Mouse (Mus musculus) midbrain, embryonic 13.5 days (tissue): ENCODE data around the gene Hist1h4d. TPM values are rescaled to one million over a fixed set of nuclear protein-coding genes. Genes with fewer than 3 reads are reported as not detected.
"Not testable (repeated sequence)": the region's sequence is repeated elsewhere in the genome, so short reads cannot be mapped to it uniquely, and the experiment has no call there.

ENCODE experiments used
- ATAC-seq: fragments of 200-750 bp; cut with Nextera tagmentation; 2 replicates; pipeline ENCODE4 v1.8.0; 2017; ENCODE audit warnings: mild to moderate bottlenecking, moderate TSS enrichment, moderate library complexity
- H3K27ac ChIP-seq: fragments of 300-500 bp; sonication (generic); 2 replicates; pipeline ENCODE4 v1.5.1; 2015; ENCODE audit warnings: inconsistent platforms, mild to moderate bottlenecking, moderate library complexity
- H3K27me3 ChIP-seq: fragments of 300-500 bp; sonication (generic); 2 replicates; pipeline ENCODE4 v1.6.1; 2015; ENCODE audit warnings: mild to moderate bottlenecking, inconsistent platforms
- H3K36me3 ChIP-seq: fragments of 300-500 bp; sonication (generic); 2 replicates; pipeline ENCODE4 v1.6.1; 2015; ENCODE audit warnings: mild to moderate bottlenecking, inconsistent platforms
- H3K4me1 ChIP-seq: fragments of 300-500 bp; sonication (generic); replicated peaks from 2 replicates; pipeline ENCODE4 v1.6.1; 2015; ENCODE audit warnings: inconsistent platforms
- H3K4me2 ChIP-seq: fragments of 300-500 bp; sonication (generic); replicated peaks from 2 replicates; pipeline ENCODE4 v1.6.1; 2015; ENCODE audit warnings: moderate library complexity, mild to moderate bottlenecking, inconsistent platforms
- H3K4me3 ChIP-seq: fragments of 300-500 bp; sonication (generic); replicated peaks from 2 replicates; pipeline ENCODE4 v1.5.1; 2015; ENCODE audit warnings: mild to moderate bottlenecking, inconsistent platforms
- H3K9ac ChIP-seq: fragments of 300-500 bp; sonication (generic); replicated peaks from 2 replicates; pipeline ENCODE4 v1.6.1; 2015; ENCODE audit warnings: mild to moderate bottlenecking, inconsistent platforms
- H3K9me3 ChIP-seq: fragments of 300-500 bp; sonication (generic); 2 replicates; pipeline ENCODE4 v1.6.1; 2016; ENCODE audit warnings: mild to moderate bottlenecking, inconsistent platforms
- WGBS: fragments of 180-500 bp; shearing (Covaris S2); methylation state at CpG from one replicate; pipeline ENCODE4 v1.1.7; 2015; 5-methylcytosine and 5-hydroxymethylcytosine counted together
- polyA plus RNA-seq: library from polyadenylated mRNA; unstranded; fragments of >200 nt; fragmentation: Nextera tagmentation; extraction: Ambion mirVana; gene quantifications from 2 replicates; pipeline ENCODE4 v1.2.1, GENCODE M21; 2015

Gene Hist1h4d
- polyA plus RNA-seq, 1 experiment from 2014 or later = 84.0 TPM

DNA sequence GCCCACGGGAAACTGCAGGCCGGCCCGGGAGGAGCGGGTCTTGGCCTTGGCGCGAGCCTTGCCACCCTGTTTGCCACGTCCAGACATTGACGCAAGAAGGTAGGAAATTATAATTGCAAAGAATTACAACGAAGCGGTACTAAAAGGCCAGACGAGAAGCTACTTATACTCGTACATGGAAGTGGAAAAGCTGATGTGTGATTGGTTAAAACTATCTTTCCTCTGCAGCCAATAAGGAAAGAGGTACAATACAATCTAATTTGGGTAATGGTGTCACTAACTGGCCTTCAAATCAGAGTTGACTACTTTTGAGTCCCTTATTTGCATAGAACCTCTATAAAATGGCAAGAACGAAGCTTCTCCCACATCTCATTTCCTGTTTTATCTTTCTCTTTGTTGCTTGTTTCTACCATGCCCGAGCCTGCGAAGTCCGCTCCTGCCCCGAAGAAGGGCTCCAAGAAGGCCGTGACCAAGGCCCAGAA, 10.3 kb upstream of the Hist1h4d start, which contains the start of the genes Hist1h2ae and Hist1h2bg:
TSS of gene Hist1h2ae (minus strand) at position 199 of the 482 bp plus-strand sequence.
TSS of gene Hist1h2bg (plus strand) at position 375 of the 482 bp plus-strand sequence.
- H3K9ac ChIP-seq = peak within 1 kb of the TSS; percentile 76
- H3K4me2 ChIP-seq = peak within 1 kb of the TSS; percentile 75
- under 1% methylated on average over 18 of the region's 18 CpGs for WGBS
- ATAC-seq = peak; percentile 93
- peak within 1 kb of the TSS; percentile 96 for H3K27ac ChIP-seq
- peak within 1 kb of the TSS; percentile 51 for H3K4me3 ChIP-seq
- H3K9me3 ChIP-seq = no peaks in the 10 kb centered on the region
- H3K36me3 ChIP-seq = no peaks in the 10 kb centered on the region
- H3K27me3 ChIP-seq = no peaks in the 10 kb centered on the region
- H3K4me1 ChIP-seq = peaks cover 31% of the 10 kb centered on the region

DNA sequence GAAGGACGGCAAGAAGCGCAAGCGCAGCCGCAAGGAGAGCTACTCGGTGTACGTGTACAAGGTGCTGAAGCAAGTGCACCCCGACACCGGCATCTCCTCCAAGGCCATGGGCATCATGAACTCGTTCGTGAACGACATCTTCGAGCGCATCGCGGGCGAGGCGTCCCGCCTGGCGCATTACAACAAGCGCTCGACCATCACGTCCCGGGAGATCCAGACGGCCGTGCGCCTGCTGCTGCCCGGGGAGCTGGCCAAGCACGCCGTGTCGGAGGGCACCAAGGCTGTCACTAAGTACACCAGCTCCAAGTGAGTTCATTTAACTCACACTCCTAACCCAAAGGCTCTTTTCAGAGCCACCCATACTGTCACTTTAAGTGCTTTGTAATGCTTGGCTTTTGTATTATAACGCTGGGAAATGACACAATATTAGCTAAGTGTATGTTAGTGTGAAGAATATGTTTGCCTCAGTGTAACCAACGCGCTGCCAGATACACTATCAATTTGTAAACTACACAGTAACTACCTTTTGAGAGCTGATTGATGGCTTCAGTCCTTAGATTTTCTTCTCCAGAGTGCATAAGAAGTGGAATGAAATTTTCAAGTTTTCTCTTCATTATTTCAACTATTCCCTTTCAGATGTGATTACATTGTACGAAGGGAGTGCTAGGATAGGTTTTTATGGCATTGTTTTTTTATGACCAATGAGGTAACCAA, 9.7 kb upstream of the Hist1h4d start:
- Histone ChIP-seq H3K27ac (peak overlapping the region; percentile 96), H3K4me3 (peak overlapping the region; percentile 51), H3K4me1 (peaks cover 37% of the 10 kb centered on the region), H3K4me2 (peak overlapping the region; percentile 75), H3K9ac (peak overlapping the region; percentile 76)
- WGBS = under 1% methylated on average over 16 of the region's 34 CpGs
- not testable (repeated sequence) for H3K9me3 ChIP-seq, H3K27me3 ChIP-seq, H3K36me3 ChIP-seq, ATAC-seq

DNA sequence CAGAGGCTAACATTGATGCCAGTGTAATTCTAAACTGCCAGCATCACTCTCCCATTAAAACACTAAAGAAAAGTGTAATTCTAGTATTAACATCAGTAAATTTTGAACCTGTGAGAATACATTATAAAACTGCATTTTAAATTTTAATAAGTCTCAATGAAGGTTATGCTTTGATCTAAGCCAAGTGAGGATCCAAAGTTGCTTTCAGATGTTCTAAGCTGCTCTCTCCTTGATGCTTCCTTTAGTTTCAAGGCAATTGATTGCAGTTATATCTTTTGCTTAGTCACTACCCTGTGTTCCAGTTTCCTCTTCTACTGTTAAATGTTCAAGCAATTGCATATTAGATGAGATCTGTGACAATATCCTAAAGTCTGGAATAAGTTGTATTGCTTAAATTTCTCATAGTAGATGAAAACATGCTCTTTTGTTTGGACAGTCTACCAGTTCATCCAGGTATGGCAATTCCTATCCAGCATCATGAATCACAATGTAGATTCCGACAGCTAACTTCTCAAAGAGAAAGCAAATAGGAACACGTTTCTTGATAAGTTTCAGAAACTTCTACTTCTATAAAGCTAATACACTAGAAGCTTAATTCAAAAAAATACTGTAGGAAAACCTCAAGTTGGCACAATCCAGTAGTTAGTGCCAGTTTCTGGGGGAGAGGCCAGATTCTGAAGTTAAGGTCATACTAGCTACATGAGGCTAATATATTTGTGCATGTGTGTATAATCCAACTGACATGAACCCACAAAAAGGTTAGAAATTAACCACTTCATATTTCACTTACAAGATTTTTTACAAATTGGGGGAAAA, 9.0 kb upstream of the Hist1h4d start:
- peaks cover 45% of the 10 kb centered on the region for H3K4me1 ChIP-seq
- H3K9ac ChIP-seq = peak overlapping the region; percentile 76; the same call in 1 of the 2 replicates
- H3K9me3 ChIP-seq = no peaks in the 10 kb centered on the region
- H3K27me3 ChIP-seq = no peaks in the 10 kb centered on the region
- ATAC-seq = no peak
- peak overlapping the region; percentile 96 for H3K27ac ChIP-seq
- H3K4me2 ChIP-seq = peak overlapping the region; percentile 75
- 45% methylated on average over 2 of the region's 2 CpGs for WGBS
- no peaks in the 10 kb centered on the region for H3K36me3 ChIP-seq
- peak overlapping the region; percentile 51 for H3K4me3 ChIP-seq

DNA sequence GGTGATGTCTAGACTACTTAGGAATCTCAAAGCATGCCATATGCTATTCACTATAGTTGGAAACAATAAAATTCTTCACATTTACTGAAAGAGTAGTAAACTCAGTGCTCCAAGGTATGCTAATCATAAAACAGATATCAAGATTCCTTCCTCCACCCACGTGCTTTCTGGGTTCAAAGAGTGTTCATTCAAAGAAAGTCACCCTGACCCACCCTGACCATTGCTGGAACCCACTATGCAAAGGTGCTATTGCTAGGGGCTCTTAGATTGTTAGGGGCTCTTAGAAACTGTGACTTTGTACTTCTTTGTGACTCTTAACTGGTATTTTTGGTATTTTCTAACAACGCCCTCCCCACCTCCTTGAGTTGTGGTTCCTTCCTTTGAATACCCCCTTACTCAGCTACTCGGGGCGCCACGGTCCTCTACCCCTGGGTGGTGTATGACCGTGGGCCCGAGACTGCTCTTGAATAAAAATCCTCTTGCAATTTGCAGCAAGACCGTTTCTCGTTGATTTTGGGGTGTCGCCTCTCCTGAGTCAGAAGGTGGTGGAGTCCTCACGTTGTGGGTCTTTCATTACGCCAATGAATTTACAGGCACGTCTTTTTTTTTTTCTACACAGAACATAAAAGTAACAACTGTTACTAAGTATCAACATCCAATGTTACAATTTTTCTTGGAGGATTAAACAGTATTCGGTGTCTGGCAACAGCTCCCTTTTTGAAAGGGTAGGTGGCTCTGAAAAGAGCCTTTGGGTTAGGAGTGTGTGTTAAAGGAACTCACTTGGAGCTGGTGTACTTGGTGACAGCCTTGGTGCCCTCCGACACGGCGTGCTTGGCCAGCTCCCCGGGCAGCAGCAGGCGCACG, 8.1 kb upstream of the Hist1h4d start:
- not testable (repeated sequence) for H3K27me3 ChIP-seq, ATAC-seq, H3K9me3 ChIP-seq, H3K36me3 ChIP-seq
- WGBS = 13% methylated on average over 18 of the region's 20 CpGs
- peak overlapping the region; percentile 75 for H3K4me2 ChIP-seq
- peak overlapping the region; percentile 29 for H3K4me3 ChIP-seq
- peak overlapping the region; percentile 59 for H3K9ac ChIP-seq
- peak overlapping the region; percentile 96 for H3K27ac ChIP-seq
- peaks cover 45% of the 10 kb centered on the region for H3K4me1 ChIP-seq

DNA sequence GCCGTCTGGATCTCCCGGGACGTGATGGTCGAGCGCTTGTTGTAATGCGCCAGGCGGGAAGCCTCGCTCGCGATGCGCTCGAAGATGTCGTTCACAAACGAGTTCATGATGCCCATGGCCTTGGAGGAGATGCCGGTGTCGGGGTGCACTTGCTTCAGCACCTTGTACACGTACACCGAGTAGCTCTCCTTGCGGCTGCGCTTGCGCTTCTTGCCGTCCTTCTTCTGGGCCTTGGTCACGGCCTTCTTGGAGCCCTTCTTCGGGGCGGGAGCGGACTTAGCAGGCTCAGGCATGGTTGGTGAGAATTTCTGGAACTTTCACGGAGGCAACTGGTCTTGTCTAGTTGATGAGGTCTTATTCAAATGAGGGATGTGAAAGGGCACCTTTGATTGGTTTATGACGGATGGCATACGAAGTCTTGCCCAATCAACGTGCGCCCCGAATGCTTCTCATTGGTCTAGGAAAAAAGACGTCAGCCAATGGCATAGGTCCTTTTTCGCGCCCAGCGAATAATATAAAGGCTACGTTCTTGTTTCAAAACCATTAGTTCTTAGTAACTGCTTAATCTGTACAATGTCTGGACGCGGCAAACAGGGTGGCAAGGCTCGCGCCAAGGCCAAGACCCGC, 7.4 kb upstream of the Hist1h4d start, which contains the start of the genes Hist1h2bf and Hist1h2ad:
TSS of gene Hist1h2bf (minus strand) at position 299 of the 627 bp plus-strand sequence.
TSS of gene Hist1h2ad (plus strand) at position 484 of the 627 bp plus-strand sequence.
- peak within 1 kb of the TSS; percentile 59 for H3K9ac ChIP-seq
- peak within 1 kb of the TSS; percentile 75 for H3K4me2 ChIP-seq
- H3K4me1 ChIP-seq = peaks cover 45% of the 10 kb centered on the region
- peak; percentile 91 for ATAC-seq
- peak within 1 kb of the TSS; percentile 46 for H3K4me3 ChIP-seq
- peak within 1 kb of the TSS; percentile 85 for H3K27ac ChIP-seq
- WGBS = under 1% methylated on average over 34 of the region's 42 CpGs
- H3K36me3 ChIP-seq, H3K27me3 ChIP-seq, H3K9me3 ChIP-seq: not testable (repeated sequence)

DNA sequence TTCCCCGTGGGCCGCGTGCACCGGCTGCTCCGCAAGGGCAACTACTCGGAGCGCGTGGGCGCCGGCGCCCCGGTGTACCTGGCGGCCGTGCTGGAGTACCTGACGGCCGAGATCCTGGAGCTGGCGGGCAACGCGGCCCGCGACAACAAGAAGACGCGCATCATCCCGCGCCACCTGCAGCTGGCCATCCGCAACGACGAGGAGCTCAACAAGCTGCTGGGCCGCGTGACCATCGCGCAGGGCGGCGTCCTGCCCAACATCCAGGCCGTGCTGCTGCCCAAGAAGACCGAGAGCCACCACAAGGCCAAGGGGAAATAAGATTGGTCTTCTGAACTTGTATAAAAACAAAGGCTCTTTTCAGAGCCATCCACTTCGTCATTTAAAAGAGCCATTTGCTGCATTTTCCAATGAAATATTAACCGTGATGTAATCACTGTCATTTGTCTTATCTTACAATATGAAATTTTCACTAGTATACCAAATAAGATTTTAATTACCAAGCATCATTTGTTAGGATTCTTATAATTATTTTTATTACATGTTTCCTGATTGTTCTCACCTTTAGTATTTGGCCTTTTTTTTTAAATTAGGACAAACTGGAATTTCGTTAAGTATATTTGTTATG, 6.7 kb upstream of the Hist1h4d start:
- H3K4me2 ChIP-seq = peak overlapping the region; percentile 57
- H3K27ac ChIP-seq = peak overlapping the region; percentile 85
- not testable (repeated sequence) for H3K36me3 ChIP-seq, ATAC-seq, H3K9me3 ChIP-seq, H3K27me3 ChIP-seq
- WGBS = under 1% methylated on average over 8 of the region's 39 CpGs
- peak overlapping the region; percentile 46 for H3K4me3 ChIP-seq
- 0 out of 2 replicates have a peak overlapping the region, but pooled peaks have one; percentile 46 for H3K9ac ChIP-seq
- peaks cover 42% of the 10 kb centered on the region for H3K4me1 ChIP-seq

DNA sequence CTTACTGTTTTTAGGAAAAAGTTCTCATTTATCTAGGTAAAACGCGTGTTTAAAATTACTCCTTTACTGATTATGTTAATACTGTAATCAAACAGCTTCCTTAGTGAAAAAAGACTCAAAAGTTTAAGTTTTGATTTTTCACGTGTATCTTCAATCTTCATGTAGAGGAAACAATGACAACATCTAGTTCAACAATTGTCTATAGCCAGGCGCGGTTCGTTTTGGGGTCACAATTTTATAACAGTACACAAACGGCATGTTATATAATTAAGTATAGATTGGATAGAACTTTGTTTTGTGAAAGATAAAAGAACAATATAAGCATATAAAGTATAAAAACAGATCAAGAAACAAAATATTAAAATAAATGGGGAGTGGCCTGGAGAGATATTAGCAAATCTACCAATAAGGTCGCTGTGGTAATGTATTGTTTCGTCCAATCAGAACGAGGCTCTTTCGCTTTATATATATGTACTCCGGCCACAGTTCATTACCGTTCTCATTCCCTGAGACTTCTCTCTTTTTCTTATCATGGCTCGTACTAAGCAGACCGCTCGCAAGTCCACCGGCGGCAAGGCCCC, 6.0 kb upstream of the Hist1h4d start, which contains the start of gene Hist1h3d:
TSS of gene Hist1h3d (plus strand) at position 493 of the 581 bp plus-strand sequence.
- H3K9me3 ChIP-seq = no peaks in the 10 kb centered on the region
- WGBS = under 1% methylated on average over 18 of the region's 18 CpGs
- ATAC-seq = peak; percentile 61

DNA sequence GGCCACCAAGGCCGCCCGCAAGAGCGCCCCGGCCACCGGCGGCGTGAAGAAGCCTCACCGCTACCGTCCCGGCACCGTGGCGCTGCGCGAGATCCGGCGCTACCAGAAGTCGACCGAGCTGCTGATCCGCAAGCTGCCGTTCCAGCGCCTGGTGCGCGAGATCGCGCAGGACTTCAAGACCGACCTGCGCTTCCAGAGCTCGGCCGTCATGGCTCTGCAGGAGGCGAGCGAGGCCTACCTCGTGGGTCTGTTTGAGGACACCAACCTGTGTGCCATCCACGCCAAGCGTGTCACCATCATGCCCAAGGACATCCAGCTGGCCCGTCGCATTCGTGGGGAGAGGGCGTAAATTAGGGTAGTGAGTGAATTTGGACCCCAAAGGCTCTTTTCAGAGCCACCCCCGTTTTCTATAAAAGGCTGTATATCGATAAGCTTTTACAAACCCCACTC, 5.5 kb upstream of the Hist1h4d start:
- under 1% methylated on average over 15 of the region's 40 CpGs for WGBS
- ATAC-seq, H3K36me3 ChIP-seq, H3K27me3 ChIP-seq, H3K9me3 ChIP-seq: not testable (repeated sequence)
- peak overlapping the region; percentile 74 for H3K9ac ChIP-seq
- H3K27ac ChIP-seq = peak overlapping the region; percentile 80
- H3K4me3 ChIP-seq = peak overlapping the region; percentile 46
- H3K4me2 ChIP-seq = peak overlapping the region; percentile 75
- peaks cover 39% of the 10 kb centered on the region for H3K4me1 ChIP-seq

More for the DNA sequence above, 6.0 kb upstream of the Hist1h4d start, which contains the start of gene Hist1h3d:
- peaks cover 37% of the 10 kb centered on the region for H3K4me1 ChIP-seq
- no peaks in the 10 kb centered on the region for H3K27me3 ChIP-seq
- peak within 1 kb of the TSS; percentile 75 for H3K4me2 ChIP-seq
- peak within 1 kb of the TSS; percentile 74 for H3K9ac ChIP-seq
- H3K36me3 ChIP-seq = no peaks in the 10 kb centered on the region
- H3K27ac ChIP-seq = peak within 1 kb of the TSS; percentile 85
- peak within 1 kb of the TSS; percentile 46 for H3K4me3 ChIP-seq

DNA sequence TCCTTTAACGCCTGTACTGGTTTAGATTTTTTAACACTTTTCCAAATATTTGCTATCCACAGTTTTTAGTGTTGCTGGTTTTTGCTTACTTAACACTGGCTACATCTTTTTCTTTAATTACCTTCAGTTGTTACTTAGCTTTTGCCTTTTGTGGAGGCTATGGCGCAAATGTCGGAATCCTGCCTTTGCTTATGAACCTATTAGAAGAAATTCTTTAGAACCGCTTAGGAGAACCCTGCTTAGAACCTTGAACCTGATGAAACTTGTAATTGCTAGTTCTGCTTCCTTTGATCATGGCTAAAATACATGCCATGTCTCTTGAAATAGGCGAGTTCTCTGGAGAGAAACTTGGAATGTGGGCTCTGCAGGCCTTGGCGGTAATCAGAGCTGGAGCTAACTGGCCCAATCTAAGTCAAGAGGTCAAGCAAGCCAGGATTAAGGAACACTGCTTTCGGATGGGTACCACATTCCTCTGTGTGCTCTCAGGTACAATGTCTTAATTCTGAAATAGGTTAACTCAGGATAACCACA, 5.0 kb upstream of the Hist1h4d start:
- peak overlapping the region; percentile 80 for H3K27ac ChIP-seq
- ATAC-seq = no peak
- WGBS = 3% methylated on average over 7 of the region's 7 CpGs
- H3K27me3 ChIP-seq = no peaks in the 10 kb centered on the region
- peak overlapping the region; percentile 74 for H3K9ac ChIP-seq
- no peaks in the 10 kb centered on the region for H3K9me3 ChIP-seq
- H3K36me3 ChIP-seq = no peaks in the 10 kb centered on the region
- H3K4me1 ChIP-seq = peaks cover 41% of the 10 kb centered on the region
- peak overlapping the region; percentile 46 for H3K4me3 ChIP-seq
- H3K4me2 ChIP-seq = peak overlapping the region; percentile 75
